In genomic region chr7:98524401-98524800, GRCm38 (mm10) we compare ENCODE assay signal across 10 mouse cellular contexts. TPM values are rescaled to one million over a fixed set of nuclear protein-coding genes. Genes with fewer than 3 reads are reported as not detected.
DNase-seq lines count a peak whose midpoint lies in the region; ATAC-seq lines count a peak whose summit lies in the region.
"Had no signal": no experiment of that assay in that cellular context is flagged by ENCODE, and none has a peak within 500 bp of the region (broad histone marks: within the 10 kb centered on the region; RNA-seq: fewer than 3 reads in every experiment).

No protein-coding gene starts in this region.

- H3K4me3 ChIP-seq in kidney, embryonic 14.5 days (ENCODE audit: low read length), result no peak overlapping the region
- no peak overlapping the region for H3K4me3 ChIP-seq in brown adipose tissue, adult 24 weeks (ENCODE audit: insufficient read depth, low read depth, low read length)
- no peak overlapping the region for H3K4me3 ChIP-seq in limb, embryonic 15.5 days

- no peaks in the 10 kb centered on the region for H3K36me3 ChIP-seq in kidney, embryonic 14.5 days (ENCODE audit: control insufficient read depth, insufficient read depth, low read length)
- no peaks in the 10 kb centered on the region for H3K36me3 ChIP-seq in limb, embryonic 15.5 days

- 34% methylated on average over 6 of the region's 6 CpGs for WGBS in kidney, embryonic 14.5 days
- 24% methylated on average over 6 of the region's 6 CpGs for WGBS in limb, embryonic 15.5 days

- peaks cover 22% of the 10 kb centered on the region for H3K4me1 ChIP-seq in kidney, embryonic 14.5 days (ENCODE audit: control insufficient read depth, insufficient read depth, low read length)
- peaks cover 25% of the 10 kb centered on the region for H3K4me1 ChIP-seq in brown adipose tissue, adult 24 weeks (ENCODE audit: control insufficient read depth, insufficient read depth, insufficient read length, low read length)
- H3K4me1 ChIP-seq in limb, embryonic 15.5 days, result peaks cover 42% of the 10 kb centered on the region

- ATAC-seq in kidney, embryonic 14.5 days (ENCODE audit: low FRiP score, low TSS enrichment), result no peak
- no peak for ATAC-seq in limb, embryonic 15.5 days (ENCODE audit: insufficient number of reproducible peaks, low FRiP score, low TSS enrichment, low read depth)

- H3K9me3 ChIP-seq in kidney, embryonic 14.5 days (ENCODE audit: control insufficient read depth, low read length), result no peaks in the 10 kb centered on the region
- no peaks in the 10 kb centered on the region for H3K9me3 ChIP-seq in limb, embryonic 15.5 days

- DNase-seq in adrenal gland, postnatal 36 days, result peak; percentile 24 to 51
- no peak for DNase-seq in adrenal gland, postnatal 25 days
- no peak for DNase-seq in kidney, adult 11 months
- DNase-seq in ovary, adult 18-20 months (ENCODE audit: low spot score), result no peak
- DNase-seq in urinary bladder, postnatal 14 days (ENCODE audit: low spot score), result no peak

- no peak overlapping the region for H3K9ac ChIP-seq in kidney, embryonic 14.5 days (ENCODE audit: low read depth, low read length)
- H3K9ac ChIP-seq in limb, embryonic 15.5 days, result no peak overlapping the region

- H3K4me2 ChIP-seq in kidney, embryonic 14.5 days (replicated peaks; ENCODE audit: low read depth, low read length), result no peak overlapping the region
- no peak overlapping the region for H3K4me2 ChIP-seq in limb, embryonic 15.5 days

- peak overlapping the region; percentile 33; the same call in 1 of the 2 replicates for H3K27ac ChIP-seq in kidney, embryonic 14.5 days (ENCODE audit: low read depth, low read length)
- peak overlapping the region; percentile 29 for H3K27ac ChIP-seq in brown adipose tissue, adult 24 weeks (replicated peaks; ENCODE audit: low read depth, low read length)
- H3K27ac ChIP-seq in limb, embryonic 15.5 days, result peak overlapping the region; percentile 89

- H3K27me3 ChIP-seq in kidney, embryonic 14.5 days (ENCODE audit: control insufficient read depth, insufficient read depth, low read length), result no peaks in the 10 kb centered on the region
- no peaks in the 10 kb centered on the region for H3K27me3 ChIP-seq in limb, embryonic 15.5 days

RNA-seq across cellular contexts. Expression of gene Lrrc32, which starts 35.3 kb away (rescaled TPM):
- total RNA-seq in adrenal gland, postnatal 36 days (2021), result 10 to 100 TPM; 17.3 to 21.1 TPM
- total RNA-seq in adrenal gland, postnatal 25 days (2021), result 10.2 and 13.4 TPM in 2 replicates
- polyA plus RNA-seq in kidney, embryonic 14.5 days (2014; fragmentation: Nextera tagmentation; extraction: Ambion mirVana), result 9.5 and 13.7 TPM in 2 replicates
- 4.5 and 5.1 TPM in 2 replicates for polyA plus RNA-seq in brown adipose tissue, adult 24 weeks (2012; ENCODE audit: insufficient read depth, insufficient read length, missing spikeins)
- 8.4 and 8.8 TPM in 2 replicates for polyA plus RNA-seq in limb, embryonic 15.5 days (2015; fragmentation: Nextera tagmentation; extraction: Ambion mirVana)
- total RNA-seq: granulocyte monocyte progenitor cell, adult 5-6 weeks; megakaryocyte, adult 5-6 weeks had no signal

Comparison
In these comparisons a context has a peak if more than half of its experiments do, and no peak if none do; other contexts are left out.
1. DNase-seq: peak in adrenal gland, postnatal 36 days (2 of 2); none in adrenal gland, postnatal 25 days (single experiment), kidney, adult 11 months (single experiment), ovary, adult 18-20 months (single experiment) and urinary bladder, postnatal 14 days (single experiment).
2. H3K27ac ChIP-seq: peak in every context shown above with its lines; median percentile 89 in limb, embryonic 15.5 days; 33 in kidney, embryonic 14.5 days; 29 in brown adipose tissue, adult 24 weeks.